Mouse (Mus musculus) neural tube, embryonic 11.5 days (tissue): ENCODE data around the gene Gm37419. TPM values are rescaled to one million over a fixed set of nuclear protein-coding genes. Genes with fewer than 3 reads are reported as not detected.

Experiments used
- ATAC-seq: fragments of 200-750 bp; cut with Nextera tagmentation; 2 replicates; pipeline ENCODE4 v1.8.0; 2017; ENCODE audit warnings: moderate number of reproducible peaks, mild to moderate bottlenecking, moderate TSS enrichment, moderate library complexity; ENCODE audit not compliant: insufficient read depth, low FRiP score, low TSS enrichment
- DNase-seq: peaks from one replicate; pipeline ENCODE4 v3.0.0-alpha.2; 2015; ENCODE audit warnings: low spot score
- H3K27ac ChIP-seq: fragments of 300-500 bp; sonication (generic); 2 replicates; pipeline ENCODE4 v1.5.1; 2014; ENCODE audit warnings: low read depth, mild to moderate bottlenecking, low read length
- H3K27me3 ChIP-seq: fragments of 300-500 bp; sonication (generic); 2 replicates; pipeline ENCODE4 v1.6.1; 2014; ENCODE audit warnings: mild to moderate bottlenecking, low read length, mixed read lengths; ENCODE audit not compliant: control insufficient read depth, insufficient read depth
- H3K36me3 ChIP-seq: fragments of 300-500 bp; sonication (generic); 2 replicates; pipeline ENCODE4 v1.6.1; 2014; ENCODE audit warnings: mild to moderate bottlenecking, low read length, moderate library complexity, mixed read lengths; ENCODE audit not compliant: control insufficient read depth, insufficient read depth
- H3K4me1 ChIP-seq: fragments of 300-500 bp; sonication (generic); 2 replicates; pipeline ENCODE4 v1.6.1; 2014; ENCODE audit warnings: low read length, mixed read lengths; ENCODE audit not compliant: control insufficient read depth, insufficient read depth
- H3K4me2 ChIP-seq: fragments of 300-500 bp; sonication (generic); 2 replicates; pipeline ENCODE4 v1.6.1; 2014; ENCODE audit warnings: low read depth, mild to moderate bottlenecking, moderate library complexity
- H3K4me3 ChIP-seq: fragments of 300-500 bp; sonication (generic); 2 replicates; pipeline ENCODE4 v1.5.1; 2014; ENCODE audit warnings: low read depth, low read length
- H3K9ac ChIP-seq: fragments of 300-500 bp; sonication (generic); 2 replicates; pipeline ENCODE4 v1.6.1; 2014; ENCODE audit warnings: mild to moderate bottlenecking, low read length
- H3K9me3 ChIP-seq: fragments of 300-500 bp; sonication (generic); 2 replicates; pipeline ENCODE4 v1.6.1; 2016; ENCODE audit warnings: low read length; ENCODE audit not compliant: control insufficient read depth
- WGBS: fragments of 180-500 bp; shearing (Covaris S2); extraction: QIAGEN DNeasy Blood & Tissue Kit; methylation state at CpG from one replicate; pipeline ENCODE4 v1.1.7; 2014; 5-methylcytosine and 5-hydroxymethylcytosine counted together
- polyA plus RNA-seq: library from polyadenylated mRNA; unstranded; fragments of >200 nt; fragmentation: Nextera tagmentation; extraction: Ambion mirVana; gene quantifications from 2 replicates; pipeline ENCODE4 v1.2.1, GENCODE M21; 2014

The Gm37419 gene
- polyA plus RNA-seq, 1 experiment from 2014 or later, result not detected

DNA sequence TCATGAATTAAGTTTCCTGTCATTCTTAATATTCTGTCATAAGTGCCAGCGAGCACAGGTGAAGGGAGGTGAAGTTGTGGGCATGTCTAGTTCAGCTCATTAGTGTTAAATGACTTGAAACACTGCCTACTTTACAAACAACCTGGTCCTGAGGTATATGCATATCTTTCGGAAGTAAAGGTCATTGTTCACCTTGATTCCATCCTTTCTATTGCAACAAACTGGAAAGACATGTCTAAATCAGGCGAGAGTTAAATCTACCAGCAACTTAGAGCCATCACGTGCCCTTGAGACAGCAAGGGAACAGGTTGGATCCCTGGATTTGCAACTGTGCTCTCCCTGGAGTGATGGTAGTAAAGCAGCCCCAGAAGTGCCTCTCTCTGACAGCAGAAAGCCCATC, 34.3 kb downstream of the Gm37419 start:
- H3K4me2 ChIP-seq, result no peak overlapping the region
- H3K9ac ChIP-seq, result no peak overlapping the region
- H3K27ac ChIP-seq, result no peak overlapping the region
- no peak overlapping the region for H3K4me3 ChIP-seq
- H3K9me3 ChIP-seq, result no peaks in the 10 kb centered on the region
- no peaks in the 10 kb centered on the region for H3K36me3 ChIP-seq
- DNase-seq (no peak), ATAC-seq (no peak)
- WGBS, result 90% methylated on average over 4 of the region's 4 CpGs
- no peaks in the 10 kb centered on the region for H3K4me1 ChIP-seq
- no peaks in the 10 kb centered on the region for H3K27me3 ChIP-seq

DNA sequence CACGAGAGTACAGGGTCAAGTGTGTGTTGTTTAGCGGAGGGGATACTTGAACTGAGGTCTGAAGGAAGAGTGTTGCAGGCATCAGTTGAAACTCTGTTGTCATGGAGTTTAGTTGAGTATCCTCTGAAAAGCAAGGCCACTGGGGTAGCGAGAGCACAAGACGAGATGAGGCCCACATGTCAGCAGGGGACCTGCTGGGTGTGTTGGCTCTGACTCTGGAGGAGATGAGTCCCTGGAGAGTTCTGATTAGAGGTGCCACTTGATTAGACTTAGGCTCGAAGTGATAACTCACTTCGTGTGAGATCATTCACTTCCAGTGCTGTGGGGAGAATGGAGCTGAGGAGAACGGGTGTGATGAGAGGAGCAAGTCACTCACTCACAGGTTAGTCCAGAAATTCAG, 37.2 kb downstream of the Gm37419 start:
- DNase-seq, result no peak
- 68% methylated on average over 7 of the region's 7 CpGs for WGBS
- no peaks in the 10 kb centered on the region for H3K4me1 ChIP-seq
- no peaks in the 10 kb centered on the region for H3K36me3 ChIP-seq
- no peaks in the 10 kb centered on the region for H3K9me3 ChIP-seq
- H3K27ac ChIP-seq, result no peak overlapping the region
- no peak overlapping the region for H3K9ac ChIP-seq
- no peak overlapping the region for H3K4me3 ChIP-seq
- no peaks in the 10 kb centered on the region for H3K27me3 ChIP-seq
- H3K4me2 ChIP-seq, result no peak overlapping the region
- no peak for ATAC-seq

GRCm38 (mm10) chr16:24029965-24030672, 41.8 kb downstream of the Gm37419 start:
- Histone ChIP-seq H3K4me1 (no peaks in the 10 kb centered on the region), H3K36me3 (no peaks in the 10 kb centered on the region), H3K27ac (no peak overlapping the region), H3K4me2 (no peak overlapping the region), H3K9ac (no peak overlapping the region), H3K4me3 (no peak overlapping the region), H3K9me3 (no peaks in the 10 kb centered on the region), H3K27me3 (no peaks in the 10 kb centered on the region)
- 80% methylated on average over 2 of the region's 2 CpGs for WGBS
- no peak for ATAC-seq
- DNase-seq, result no peak

DNA sequence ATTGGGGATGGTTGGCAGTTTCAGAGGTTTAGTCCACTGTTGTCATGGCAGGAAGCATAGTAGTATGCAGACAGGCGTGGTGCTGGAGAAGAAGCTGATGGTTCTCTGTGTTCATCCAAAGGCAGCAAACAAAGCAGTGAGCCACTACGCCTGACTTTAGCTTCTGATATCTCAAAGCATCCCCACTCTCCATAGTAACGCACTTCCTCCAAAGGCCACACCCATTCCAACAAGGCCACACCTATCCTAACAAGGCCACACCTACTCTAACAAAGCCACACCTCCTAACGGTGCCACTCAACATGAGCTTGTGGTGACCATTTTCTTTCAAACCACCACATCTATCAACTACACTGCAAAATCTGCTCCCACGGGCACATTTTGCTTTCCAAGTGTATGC, 45.0 kb downstream of the Gm37419 start:
- WGBS, result 89% methylated on average over 5 of the region's 5 CpGs

GRCm38 (mm10) chr16:24034450-24034849, 46.2 kb downstream of the Gm37419 start:
- WGBS, result 68% methylated on average over 2 of the region's 2 CpGs

More for the DNA sequence above, 45.0 kb downstream of the Gm37419 start:
- Histone ChIP-seq H3K9ac (no peak overlapping the region), H3K36me3 (no peaks in the 10 kb centered on the region), H3K9me3 (no peaks in the 10 kb centered on the region), H3K27ac (no peak overlapping the region), H3K27me3 (no peaks in the 10 kb centered on the region), H3K4me1 (no peaks in the 10 kb centered on the region), H3K4me2 (no peak overlapping the region), H3K4me3 (no peak overlapping the region)
- DNase-seq, result no peak
- ATAC-seq, result no peak

DNA sequence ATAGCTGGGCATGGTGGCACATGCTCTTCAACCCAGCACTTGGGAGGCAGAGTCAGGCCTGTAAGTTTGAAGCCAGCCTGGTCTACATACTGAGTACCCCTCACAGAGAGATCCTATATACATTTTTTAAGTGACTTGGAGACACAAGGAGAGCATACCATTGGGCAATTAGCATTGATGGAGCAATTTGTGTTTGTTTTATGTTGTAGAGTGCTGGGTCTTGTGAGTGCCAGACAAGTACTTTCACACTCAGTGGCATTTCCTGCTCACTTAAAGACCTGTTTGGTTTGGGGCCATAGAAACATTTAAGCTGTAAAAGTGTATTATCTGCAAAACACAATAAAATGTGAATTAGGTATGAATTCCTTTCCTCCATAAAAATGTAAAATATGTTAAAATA, 47.5 kb downstream of the Gm37419 start:
- H3K4me3 ChIP-seq, result no peak overlapping the region
- ATAC-seq, result no peak

More at GRCm38 (mm10) chr16:24034450-24034849, 46.2 kb downstream of the Gm37419 start:
- DNase-seq (no peak), ATAC-seq (no peak)
- H3K9ac ChIP-seq, result no peak overlapping the region
- H3K4me1 ChIP-seq, result no peaks in the 10 kb centered on the region
- no peaks in the 10 kb centered on the region for H3K27me3 ChIP-seq
- no peak overlapping the region for H3K27ac ChIP-seq
- no peaks in the 10 kb centered on the region for H3K36me3 ChIP-seq
- H3K9me3 ChIP-seq, result no peaks in the 10 kb centered on the region
- H3K4me3 ChIP-seq, result no peak overlapping the region
- no peak overlapping the region for H3K4me2 ChIP-seq

DNA sequence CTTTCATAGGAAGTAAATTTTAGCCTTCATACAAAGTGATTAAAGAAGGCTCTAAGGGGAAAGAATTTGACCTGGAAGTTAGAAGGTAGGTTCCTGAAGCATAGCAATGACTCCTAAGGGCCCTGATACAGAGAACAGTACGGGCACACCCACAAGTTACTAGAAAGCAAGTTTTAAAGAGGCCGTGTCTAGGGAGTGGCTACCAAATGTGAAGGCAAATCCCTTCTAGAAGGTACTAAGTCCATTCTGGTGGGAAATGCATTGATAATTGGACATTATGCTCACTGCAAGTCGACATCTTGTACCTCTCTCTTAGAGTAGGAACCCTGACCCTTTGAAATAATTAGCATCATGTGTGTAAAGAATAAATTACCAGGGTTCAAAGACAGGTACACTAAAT, 48.1 kb downstream of the Gm37419 start:
- H3K27ac ChIP-seq, result no peak overlapping the region
- no peaks in the 10 kb centered on the region for H3K36me3 ChIP-seq
- WGBS, result 92% methylated on average over 3 of the region's 3 CpGs
- no peaks in the 10 kb centered on the region for H3K27me3 ChIP-seq
- H3K4me1 ChIP-seq, result no peaks in the 10 kb centered on the region
- no peak overlapping the region for H3K4me3 ChIP-seq
- no peak overlapping the region for H3K4me2 ChIP-seq
- H3K9ac ChIP-seq, result no peak overlapping the region
- no peaks in the 10 kb centered on the region for H3K9me3 ChIP-seq
- no peak for ATAC-seq
- no peak for DNase-seq

More for the DNA sequence above, 47.5 kb downstream of the Gm37419 start:
- no peak for DNase-seq
- no peaks in the 10 kb centered on the region for H3K27me3 ChIP-seq
- no peaks in the 10 kb centered on the region for H3K4me1 ChIP-seq
- H3K4me2 ChIP-seq, result no peak overlapping the region
- H3K36me3 ChIP-seq, result no peaks in the 10 kb centered on the region
- no peak overlapping the region for H3K27ac ChIP-seq
- no peaks in the 10 kb centered on the region for H3K9me3 ChIP-seq
- no peak overlapping the region for H3K9ac ChIP-seq

Other genes with a start within 250 kb of the Gm37419 start
- gene Sst, start 97.5 kb upstream of the Gm37419 start, polyA plus RNA-seq, result 97.3 and 106 TPM in 2 replicates
- not detected in 2 replicates for gene Rtp2, start 56.1 kb upstream of the Gm37419 start, polyA plus RNA-seq
- gene Bcl6, start 370 bp downstream of the Gm37419 start, polyA plus RNA-seq, result 0.14 and 0.16 TPM in 2 replicates